ENCODE assay signal across 8 mouse cellular contexts in the genomic region with DNA sequence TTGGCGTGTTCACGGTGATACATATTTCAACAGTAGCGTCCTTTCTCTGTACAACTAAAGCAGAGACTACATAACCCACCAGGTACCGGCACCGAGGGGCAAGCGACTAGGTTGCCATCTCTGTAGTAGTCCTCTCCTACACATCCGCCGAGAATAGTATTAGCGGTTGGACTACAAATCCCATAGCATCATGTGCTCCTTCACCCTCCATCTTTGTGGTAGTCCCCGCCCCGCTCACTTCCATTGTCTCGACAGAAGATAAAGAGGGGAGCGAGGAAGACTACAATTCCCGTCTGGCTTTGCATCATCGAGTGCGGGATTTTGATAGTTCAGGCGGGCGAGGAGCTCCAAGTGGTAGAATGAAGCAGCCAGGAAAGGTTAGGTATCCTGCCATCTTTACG. TPM values are rescaled to one million over a fixed set of nuclear protein-coding genes. Genes with fewer than 3 reads are reported as not detected.
DNase-seq lines count a peak whose midpoint lies in the region; ATAC-seq and TF ChIP-seq lines count a peak whose summit lies in the region.

No protein-coding gene starts in this region.

- H3K27ac ChIP-seq in bone marrow macrophage, adult 2 months (ENCODE audit: insufficient read depth, low read depth, low read length) = peak overlapping the region; percentile 52
- peak overlapping the region; percentile 65 for H3K27ac ChIP-seq in embryonic fibroblast, embryonic 13.5 days (ENCODE audit: insufficient read depth, low read length)
- H3K27ac ChIP-seq in kidney, embryonic 14.5 days (ENCODE audit: low read depth, low read length) = peak overlapping the region; percentile 97
- H3K27ac ChIP-seq in limb, embryonic 15.5 days = peak overlapping the region; percentile 90

- H3K9ac ChIP-seq in kidney, embryonic 14.5 days (ENCODE audit: low read depth, low read length) = peak overlapping the region; percentile 92
- peak overlapping the region; percentile 28; the same call in 1 of the 2 replicates for H3K9ac ChIP-seq in limb, embryonic 15.5 days

- peak; percentile 80 for ATAC-seq in kidney, embryonic 14.5 days (ENCODE audit: low FRiP score, low TSS enrichment)
- ATAC-seq in limb, embryonic 15.5 days (ENCODE audit: insufficient number of reproducible peaks, low FRiP score, low TSS enrichment, low read depth) = peak; percentile 80

- H3K27me3 ChIP-seq in kidney, embryonic 14.5 days (ENCODE audit: control insufficient read depth, insufficient read depth, low read length) = no peaks in the 10 kb centered on the region
- no peaks in the 10 kb centered on the region for H3K27me3 ChIP-seq in limb, embryonic 15.5 days

- peak overlapping the region; percentile 73 for H3K4me2 ChIP-seq in kidney, embryonic 14.5 days (replicated peaks; ENCODE audit: low read depth, low read length)
- peak overlapping the region; percentile 90 for H3K4me2 ChIP-seq in limb, embryonic 15.5 days

- no peak for TF ChIP-seq CTCF in bone marrow macrophage, adult 2 months (IDR thresholded peaks at IDR 0.05; ENCODE audit: low read depth, low read length)
- no peak for TF ChIP-seq CTCF in embryonic fibroblast, embryonic 13.5 days (IDR thresholded peaks at IDR 0.05; ENCODE audit: borderline replicate concordance, insufficient read depth, low read length)

- no peaks in the 10 kb centered on the region for H3K9me3 ChIP-seq in kidney, embryonic 14.5 days (ENCODE audit: control insufficient read depth, low read length)
- no peaks in the 10 kb centered on the region for H3K9me3 ChIP-seq in limb, embryonic 15.5 days

- peak overlapping the region; percentile 85 for H3K4me3 ChIP-seq in bone marrow macrophage, adult 2 months (ENCODE audit: insufficient read depth, low read length)
- peak overlapping the region; percentile 56 for H3K4me3 ChIP-seq in embryonic fibroblast, embryonic 13.5 days (ENCODE audit: insufficient read depth, low read length)
- H3K4me3 ChIP-seq in kidney, embryonic 14.5 days (ENCODE audit: low read length) = peak overlapping the region; percentile 91
- H3K4me3 ChIP-seq in limb, embryonic 15.5 days = peak overlapping the region; percentile 87

- WGBS in kidney, embryonic 14.5 days = 0% methylated on average over 19 of the region's 19 CpGs
- under 1% methylated on average over 19 of the region's 19 CpGs for WGBS in limb, embryonic 15.5 days

- peaks cover 9% of the 10 kb centered on the region; the same call in 1 of the 2 replicates for H3K4me1 ChIP-seq in bone marrow macrophage, adult 2 months (ENCODE audit: control insufficient read depth, insufficient read depth, low read length)
- 0 out of 2 replicates have a peak, but pooled peaks cover 2% of the 10 kb centered on the region for H3K4me1 ChIP-seq in embryonic fibroblast, embryonic 13.5 days (ENCODE audit: control insufficient read depth, insufficient read depth, low read length)
- peaks cover 8% of the 10 kb centered on the region for H3K4me1 ChIP-seq in kidney, embryonic 14.5 days (ENCODE audit: control insufficient read depth, insufficient read depth, low read length)
- peaks cover 25% of the 10 kb centered on the region for H3K4me1 ChIP-seq in limb, embryonic 15.5 days

- peaks cover 23% of the 10 kb centered on the region for H3K36me3 ChIP-seq in kidney, embryonic 14.5 days (ENCODE audit: control insufficient read depth, insufficient read depth, low read length)
- peaks cover 24% of the 10 kb centered on the region for H3K36me3 ChIP-seq in limb, embryonic 15.5 days

- no peak for TF ChIP-seq POLR2A in bone marrow macrophage, adult 2 months (IDR thresholded peaks at IDR 0.05; ENCODE audit: borderline replicate concordance, low read depth, low read length)
- peak; percentile 58 for TF ChIP-seq POLR2A in embryonic fibroblast, embryonic 13.5 days (IDR thresholded peaks at IDR 0.05; ENCODE audit: low read depth, low read length)

- peak; percentile 87 to 91 for DNase-seq in B cell, adult 2 months
- peak; percentile 95 to 96 for DNase-seq in heart, adult 9 months (ENCODE audit: low spot score in 2 of 2)
- peak; percentile 80 to 81 for DNase-seq in monocyte, adult 2 months (ENCODE audit: low read depth in 1 of 2, low spot score in 2 of 2)
- peak; percentile 91 to 94 for DNase-seq in spleen, postnatal 36 days (ENCODE audit: low spot score in 2 of 2)

RNA-seq across cellular contexts. Expression of gene Fbxl19, which starts 0.9 kb away (rescaled TPM):
- polyA plus RNA-seq in bone marrow macrophage, adult 2 months (2012; ENCODE audit: insufficient read depth, insufficient read length, missing spikeins) = 11.9 and 16.5 TPM in 2 replicates
- polyA plus RNA-seq in embryonic fibroblast, embryonic 13.5 days (2011; ENCODE audit: insufficient read length, low read depth, missing spikeins) = 16.0 and 17.8 TPM in 2 replicates
- polyA plus RNA-seq in kidney, embryonic 14.5 days (2014; fragmentation: Nextera tagmentation; extraction: Ambion mirVana) = 6.2 and 10.0 TPM in 2 replicates
- 4.3 and 4.4 TPM in 2 replicates for polyA plus RNA-seq in limb, embryonic 15.5 days (2015; fragmentation: Nextera tagmentation; extraction: Ambion mirVana)

RNA-seq across cellular contexts. Expression of gene Ctf2, which starts 13.3 kb away (rescaled TPM):
- not detected in 2 replicates for polyA plus RNA-seq in bone marrow macrophage, adult 2 months (2012; ENCODE audit: insufficient read depth, insufficient read length, missing spikeins)
- polyA plus RNA-seq in embryonic fibroblast, embryonic 13.5 days (2011; ENCODE audit: insufficient read length, low read depth, missing spikeins) = not detected in 2 replicates
- polyA plus RNA-seq in kidney, embryonic 14.5 days (2014; fragmentation: Nextera tagmentation; extraction: Ambion mirVana) = 0.43 and 0.55 TPM in 2 replicates
- polyA plus RNA-seq in limb, embryonic 15.5 days (2015; fragmentation: Nextera tagmentation; extraction: Ambion mirVana) = 0.19 and 0.44 TPM in 2 replicates

RNA-seq across cellular contexts. Expression of gene Orai3, which starts 24.4 kb away (rescaled TPM):
- 44.2 and 45.8 TPM in 2 replicates for polyA plus RNA-seq in bone marrow macrophage, adult 2 months (2012; ENCODE audit: insufficient read depth, insufficient read length, missing spikeins)
- polyA plus RNA-seq in embryonic fibroblast, embryonic 13.5 days (2011; ENCODE audit: insufficient read length, low read depth, missing spikeins) = 19.8 and 23.3 TPM in 2 replicates
- polyA plus RNA-seq in kidney, embryonic 14.5 days (2014; fragmentation: Nextera tagmentation; extraction: Ambion mirVana) = 12.9 and 19.7 TPM in 2 replicates
- 23.6 and 26.5 TPM in 2 replicates for polyA plus RNA-seq in limb, embryonic 15.5 days (2015; fragmentation: Nextera tagmentation; extraction: Ambion mirVana)

RNA-seq across cellular contexts. Expression of gene Setd1a, which starts 31.2 kb away (rescaled TPM):
- polyA plus RNA-seq in bone marrow macrophage, adult 2 months (2012; ENCODE audit: insufficient read depth, insufficient read length, missing spikeins) = 28.2 and 30.1 TPM in 2 replicates
- polyA plus RNA-seq in embryonic fibroblast, embryonic 13.5 days (2011; ENCODE audit: insufficient read length, low read depth, missing spikeins) = 29.3 and 33.8 TPM in 2 replicates
- 32.6 and 34.7 TPM in 2 replicates for polyA plus RNA-seq in kidney, embryonic 14.5 days (2014; fragmentation: Nextera tagmentation; extraction: Ambion mirVana)
- polyA plus RNA-seq in limb, embryonic 15.5 days (2015; fragmentation: Nextera tagmentation; extraction: Ambion mirVana) = 18.6 and 21.7 TPM in 2 replicates

RNA-seq across cellular contexts. Expression of gene Ctf1, which starts 32.7 kb away (rescaled TPM):
- not detected in 2 replicates for polyA plus RNA-seq in bone marrow macrophage, adult 2 months (2012; ENCODE audit: insufficient read depth, insufficient read length, missing spikeins)
- 14.9 and 27.8 TPM in 2 replicates for polyA plus RNA-seq in embryonic fibroblast, embryonic 13.5 days (2011; ENCODE audit: insufficient read length, low read depth, missing spikeins)
- 17.5 and 23.7 TPM in 2 replicates for polyA plus RNA-seq in kidney, embryonic 14.5 days (2014; fragmentation: Nextera tagmentation; extraction: Ambion mirVana)
- 25.3 and 28.7 TPM in 2 replicates for polyA plus RNA-seq in limb, embryonic 15.5 days (2015; fragmentation: Nextera tagmentation; extraction: Ambion mirVana)

Comparison
In these comparisons a context has a peak if more than half of its experiments do, and no peak if none do; other contexts are left out.
1. Peak in every context shown above with its lines: DNase-seq, ATAC-seq, H3K4me3 ChIP-seq and H3K27ac ChIP-seq.